Mouse (Mus musculus) embryonic facial prominence, embryonic 13.5 days (tissue): ENCODE data around the gene Utp3. TPM values are rescaled to one million over a fixed set of nuclear protein-coding genes. Genes with fewer than 3 reads are reported as not detected.

Experiments used
- ATAC-seq: fragments of 200-750 bp; cut with Nextera tagmentation; 2 replicates; pipeline ENCODE4 v1.8.0; 2017; ENCODE audit warnings: low read depth; ENCODE audit not compliant: insufficient number of reproducible peaks, insufficient read depth, low FRiP score, low TSS enrichment
- H3K27ac ChIP-seq: fragments of 300-500 bp; sonication (generic); 2 replicates; pipeline ENCODE4 v1.5.1; 2015; ENCODE audit warnings: moderate library complexity, mild to moderate bottlenecking, inconsistent platforms
- H3K27me3 ChIP-seq: fragments of 300-500 bp; sonication (generic); 2 replicates; pipeline ENCODE4 v1.6.1; 2015; ENCODE audit warnings: mild to moderate bottlenecking, inconsistent platforms
- H3K36me3 ChIP-seq: fragments of 300-500 bp; sonication (generic); 2 replicates; pipeline ENCODE4 v1.6.1; 2015; ENCODE audit warnings: mild to moderate bottlenecking, inconsistent platforms
- H3K4me1 ChIP-seq: fragments of 300-500 bp; sonication (generic); 2 replicates; pipeline ENCODE4 v1.6.1; 2015; ENCODE audit warnings: inconsistent platforms
- H3K4me2 ChIP-seq: fragments of 300-500 bp; sonication (generic); 2 replicates; pipeline ENCODE4 v1.6.1; 2015; ENCODE audit warnings: moderate library complexity, mild to moderate bottlenecking, inconsistent platforms
- H3K4me3 ChIP-seq: fragments of 300-500 bp; sonication (generic); 2 replicates; pipeline ENCODE4 v1.5.1; 2015; ENCODE audit warnings: mild to moderate bottlenecking, inconsistent platforms
- H3K9ac ChIP-seq: fragments of 300-500 bp; sonication (generic); 2 replicates; pipeline ENCODE4 v1.6.1; 2015; ENCODE audit warnings: mild to moderate bottlenecking, inconsistent platforms
- H3K9me3 ChIP-seq: fragments of 300-500 bp; sonication (generic); 2 replicates; pipeline ENCODE4 v1.6.1; 2016; ENCODE audit warnings: inconsistent platforms
- WGBS: fragments of 180-500 bp; shearing (Covaris S2); methylation state at CpG from one replicate; pipeline ENCODE4 v1.1.7; 2015; ENCODE audit warnings: mixed read lengths; 5-methylcytosine and 5-hydroxymethylcytosine counted together
- polyA plus RNA-seq: library from polyadenylated mRNA; unstranded; fragments of >200 nt; fragmentation: Nextera tagmentation; extraction: Ambion mirVana; gene quantifications from 2 replicates; pipeline ENCODE4 v1.2.1, GENCODE M21; 2015

Utp3 gene
- polyA plus RNA-seq, 1 experiment from 2014 or later: 77.5 TPM

DNA sequence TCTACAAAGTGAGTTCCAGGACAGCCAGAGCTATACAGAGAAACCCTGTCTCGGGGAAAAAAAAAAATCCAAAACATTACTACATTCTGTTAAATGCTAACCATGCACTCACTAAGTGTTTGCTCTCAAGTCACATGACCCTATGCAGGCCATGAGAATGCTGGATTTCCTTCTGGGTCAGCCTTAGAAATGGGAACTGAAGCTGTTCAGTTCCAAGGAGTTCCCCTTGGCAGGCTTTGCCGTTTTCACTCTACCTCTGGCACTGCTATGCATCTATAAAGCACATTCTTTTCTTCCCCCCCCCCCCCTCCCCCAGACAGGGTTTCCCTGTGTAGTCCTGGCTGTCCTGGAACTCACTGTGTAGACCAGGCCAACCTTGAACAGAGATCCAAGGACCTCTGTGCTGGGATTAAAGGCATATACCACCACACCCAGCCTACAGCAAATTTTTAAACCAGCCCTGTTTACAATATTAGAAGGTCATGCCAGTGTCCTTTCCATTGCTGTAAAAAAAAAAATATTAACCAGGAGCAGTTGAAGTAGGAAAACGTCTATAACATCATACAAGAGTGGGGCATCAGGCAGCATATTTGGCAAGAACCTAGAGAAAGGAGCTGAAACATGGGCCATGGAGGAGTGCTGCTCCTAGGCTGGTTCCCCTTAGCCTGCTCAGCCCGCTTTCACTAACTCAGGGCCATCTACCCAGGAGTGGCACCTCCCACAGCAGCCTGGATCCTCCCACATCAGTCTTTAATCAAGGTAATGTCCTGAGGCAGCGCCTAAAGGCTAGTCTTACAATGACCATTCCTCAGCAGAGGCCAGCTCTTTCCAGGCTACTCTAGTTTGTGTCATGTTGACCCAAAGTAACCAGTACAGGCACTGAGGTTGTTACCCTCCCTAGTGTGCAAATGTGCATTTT is 41.5 kb downstream of the Utp3 start:
- H3K9me3 ChIP-seq: no peaks in the 10 kb centered on the region
- no peak overlapping the region for H3K27ac ChIP-seq
- H3K4me3 ChIP-seq: no peak overlapping the region
- H3K9ac ChIP-seq: no peak overlapping the region
- no peaks in the 10 kb centered on the region for H3K27me3 ChIP-seq
- WGBS: 74% methylated on average over 5 of the region's 5 CpGs
- H3K4me1 ChIP-seq: peaks cover 6% of the 10 kb centered on the region; the same call in 1 of the 2 replicates
- ATAC-seq: no peak
- H3K36me3 ChIP-seq: no peaks in the 10 kb centered on the region
- no peak overlapping the region for H3K4me2 ChIP-seq

DNA sequence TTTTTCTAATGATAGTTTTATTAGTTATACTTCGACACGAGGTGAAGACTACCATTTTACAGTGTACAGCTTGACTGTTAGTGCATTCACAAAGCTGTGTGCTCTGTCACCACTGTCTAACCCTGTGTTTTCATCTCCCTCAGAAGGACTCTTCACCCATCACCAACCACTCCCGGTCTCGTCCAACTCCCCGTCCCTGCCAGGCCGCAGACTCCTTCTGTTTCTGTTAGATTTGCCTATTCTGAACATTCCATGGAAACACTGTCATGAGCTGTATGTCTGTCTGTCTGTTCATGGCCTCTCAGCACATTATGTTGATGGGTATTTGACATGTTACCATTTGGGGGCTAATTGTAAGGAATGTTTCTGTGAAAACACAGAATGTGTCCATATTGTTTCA is 44.7 kb downstream of the Utp3 start:
- H3K4me2 ChIP-seq: no peak overlapping the region
- no peak overlapping the region for H3K9ac ChIP-seq
- H3K27me3 ChIP-seq: no peaks in the 10 kb centered on the region
- no peak for ATAC-seq
- WGBS: 92% methylated on average over 6 of the region's 6 CpGs
- no peaks in the 10 kb centered on the region for H3K36me3 ChIP-seq
- no peak overlapping the region for H3K27ac ChIP-seq
- H3K4me3 ChIP-seq: no peak overlapping the region
- peaks cover 6% of the 10 kb centered on the region; the same call in 1 of the 2 replicates for H3K4me1 ChIP-seq
- H3K9me3 ChIP-seq: no peaks in the 10 kb centered on the region

DNA sequence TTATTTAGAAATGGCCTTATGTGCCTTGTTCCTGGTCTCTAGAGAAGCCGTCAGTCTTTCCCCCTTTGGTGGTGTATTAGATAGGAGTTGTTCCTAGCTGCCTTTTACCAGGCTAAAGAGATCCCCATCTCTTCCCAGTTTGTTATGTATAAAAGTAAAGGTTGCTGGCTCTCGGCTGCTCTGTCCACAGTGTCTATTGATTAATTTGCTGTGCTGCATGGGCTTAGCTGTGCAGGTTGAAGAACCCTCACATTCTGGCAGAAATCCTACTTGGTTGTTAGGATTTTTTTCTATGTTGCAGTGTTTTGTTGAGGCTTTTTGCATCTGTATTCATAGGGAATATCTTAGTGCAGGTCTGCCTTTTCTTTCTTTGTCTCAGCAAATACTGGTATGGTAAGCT is 47.8 kb downstream of the Utp3 start:
- H3K4me1 ChIP-seq: peaks cover 6% of the 10 kb centered on the region; the same call in 1 of the 2 replicates
- ATAC-seq: no peak
- H3K9me3 ChIP-seq: no peaks in the 10 kb centered on the region
- 81% methylated on average over 2 of the region's 2 CpGs for WGBS
- H3K27ac ChIP-seq: no peak overlapping the region
- no peak overlapping the region for H3K9ac ChIP-seq
- no peaks in the 10 kb centered on the region for H3K27me3 ChIP-seq
- no peak overlapping the region for H3K4me2 ChIP-seq
- H3K4me3 ChIP-seq: no peak overlapping the region
- no peaks in the 10 kb centered on the region for H3K36me3 ChIP-seq

DNA sequence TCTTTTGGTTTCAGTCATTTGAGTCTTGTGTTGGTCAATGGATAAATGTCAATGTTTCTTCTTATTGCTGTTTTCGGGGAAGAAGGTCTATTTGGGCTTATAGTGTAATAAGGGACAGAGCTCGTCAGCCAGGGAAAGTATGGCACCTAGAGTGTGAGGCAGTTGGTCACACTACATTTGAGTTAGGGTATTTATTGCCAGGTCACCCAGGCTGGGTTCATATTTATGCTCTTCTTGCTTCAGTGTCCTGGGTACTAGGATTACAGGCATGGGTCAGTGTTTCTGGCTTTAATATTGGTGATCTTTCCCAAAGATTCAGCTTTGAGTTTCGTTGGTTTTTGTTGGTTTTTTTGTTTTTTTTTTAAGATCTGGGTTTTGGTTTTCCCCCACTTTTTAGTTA is 48.5 kb downstream of the Utp3 start:
- no peak overlapping the region for H3K4me2 ChIP-seq
- H3K27me3 ChIP-seq: no peaks in the 10 kb centered on the region
- peaks cover 6% of the 10 kb centered on the region; the same call in 1 of the 2 replicates for H3K4me1 ChIP-seq
- H3K9ac ChIP-seq: no peak overlapping the region
- H3K36me3 ChIP-seq: no peaks in the 10 kb centered on the region
- H3K9me3 ChIP-seq: no peaks in the 10 kb centered on the region
- no peak overlapping the region for H3K27ac ChIP-seq
- WGBS: 88% methylated on average over 3 of the region's 3 CpGs
- no peak for ATAC-seq
- no peak overlapping the region for H3K4me3 ChIP-seq

- 90% methylated on average over 3 of the region's 3 CpGs for WGBS
Measured at GRCm38 (mm10) chr5:88604046-88604445, 49.8 kb downstream of the Utp3 start.

GRCm38 (mm10) chr5:88604641-88605358 is 50.5 kb downstream of the Utp3 start:
- peaks cover 6% of the 10 kb centered on the region; the same call in 1 of the 2 replicates for H3K4me1 ChIP-seq
- no peaks in the 10 kb centered on the region for H3K36me3 ChIP-seq
- H3K4me3 ChIP-seq: no peak overlapping the region
- 0 out of 2 replicates have a peak, but pooled peaks have one; percentile 32 for ATAC-seq
- no peaks in the 10 kb centered on the region for H3K27me3 ChIP-seq
- 89% methylated on average over 7 of the region's 7 CpGs for whole genome bisulfite sequencing
- H3K27ac ChIP-seq: no peak overlapping the region
- H3K9ac ChIP-seq: no peak overlapping the region
- H3K9me3 ChIP-seq: no peaks in the 10 kb centered on the region
- H3K4me2 ChIP-seq: no peak overlapping the region

More at GRCm38 (mm10) chr5:88604046-88604445, 49.8 kb downstream of the Utp3 start:
- Histone ChIP-seq H3K9ac (no peak overlapping the region), H3K4me2 (no peak overlapping the region), H3K4me3 (no peak overlapping the region), H3K9me3 (no peaks in the 10 kb centered on the region), H3K4me1 (peaks cover 6% of the 10 kb centered on the region; the same call in 1 of the 2 replicates), H3K27ac (no peak overlapping the region), H3K36me3 (no peaks in the 10 kb centered on the region), H3K27me3 (no peaks in the 10 kb centered on the region)
- ATAC-seq: no peak

Other genes with a start within 250 kb of the Utp3 start
- not detected in 2 replicates for gene Prol1, start 237.2 kb upstream of the Utp3 start, polyA plus RNA-seq
- not detected in 2 replicates for gene Amtn, start 178.4 kb upstream of the Utp3 start, polyA plus RNA-seq
- gene Ambn, start 98.5 kb upstream of the Utp3 start, polyA plus RNA-seq: 4.9 and 9.2 TPM in 2 replicates
- gene Enam, start 66.5 kb upstream of the Utp3 start, polyA plus RNA-seq: 0.06 TPM in 1 of 2 replicates, not detected in the other
- 0.56 TPM in 1 of 2 replicates, not detected in the other for gene Jchain, start 26.6 kb upstream of the Utp3 start, polyA plus RNA-seq
- 15.4 and 17.0 TPM in 2 replicates for gene Rufy3, start 10.6 kb downstream of the Utp3 start, polyA plus RNA-seq
- 55.3 and 58.9 TPM in 2 replicates for gene Grsf1, start 121.7 kb downstream of the Utp3 start, polyA plus RNA-seq
- gene Mob1b, start 166.4 kb downstream of the Utp3 start, polyA plus RNA-seq: 10.8 and 12.4 TPM in 2 replicates
- 48.6 and 52.1 TPM in 2 replicates for gene Dck, start 210.5 kb downstream of the Utp3 start, polyA plus RNA-seq